Mouse (Mus musculus): ENCODE measurements around the gene Camkmt.

DNA sequence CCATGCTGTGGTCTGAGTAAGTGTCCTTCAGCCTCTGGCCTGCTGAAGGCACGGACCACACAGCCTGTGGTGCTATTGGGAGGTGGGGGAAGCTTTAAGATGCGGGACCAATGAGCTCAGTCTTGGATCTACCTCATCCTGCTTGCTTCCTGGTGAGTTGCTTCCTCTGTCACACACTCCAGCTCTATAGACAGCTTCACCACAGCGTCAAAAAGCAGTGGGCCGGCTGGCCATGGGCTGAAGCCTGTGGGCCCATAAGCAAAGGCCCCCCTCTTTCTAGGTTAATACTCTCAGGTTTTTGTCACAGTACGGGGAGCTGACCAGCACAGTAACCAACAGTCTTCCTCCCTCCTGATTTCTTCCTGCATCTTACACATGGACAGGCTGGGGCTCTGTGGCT, 314.8 kb downstream of the Camkmt start:
- TF ChIP-seq CTCF (IDR thresholded peaks at IDR 0.05; ENCODE audit: extremely low read depth, insufficient read depth, insufficient read length, insufficient replicate concordance) (no peak), POLR2A (IDR thresholded peaks at IDR 0.05; ENCODE audit: low read depth, low read length) (no peak)
